Mouse (Mus musculus) ES-E14 (cell line): ENCODE data around the gene Armcx4.

ENCODE experiments used
- CHD2 ChIP-seq: IDR thresholded peaks from 2 replicates; pipeline ENCODE4 v1.6.1; 2014; ENCODE audit warnings: mild to moderate bottlenecking, low read depth, low read length, inconsistent platforms
- HCFC1 ChIP-seq: IDR thresholded peaks from 2 replicates; pipeline ENCODE4 v1.6.1; 2012; ENCODE audit warnings: low read length, inconsistent platforms, borderline replicate concordance; ENCODE audit not compliant: insufficient read depth
- MAFK ChIP-seq: IDR thresholded peaks from 2 replicates; pipeline ENCODE4 v1.6.1; 2014; ENCODE audit warnings: mild to moderate bottlenecking, low read depth, low read length, inconsistent platforms; ENCODE audit not compliant: insufficient read depth
- ZC3H11A ChIP-seq: IDR thresholded peaks from 2 replicates; pipeline ENCODE4 v1.6.1; 2012; ENCODE audit warnings: low read depth, mild to moderate bottlenecking, inconsistent platforms, low read length, borderline replicate concordance
- ZNF384 ChIP-seq: IDR thresholded peaks from 2 replicates; pipeline ENCODE4 v1.6.1; 2012; ENCODE audit warnings: low read depth, low read length, inconsistent platforms

DNA sequence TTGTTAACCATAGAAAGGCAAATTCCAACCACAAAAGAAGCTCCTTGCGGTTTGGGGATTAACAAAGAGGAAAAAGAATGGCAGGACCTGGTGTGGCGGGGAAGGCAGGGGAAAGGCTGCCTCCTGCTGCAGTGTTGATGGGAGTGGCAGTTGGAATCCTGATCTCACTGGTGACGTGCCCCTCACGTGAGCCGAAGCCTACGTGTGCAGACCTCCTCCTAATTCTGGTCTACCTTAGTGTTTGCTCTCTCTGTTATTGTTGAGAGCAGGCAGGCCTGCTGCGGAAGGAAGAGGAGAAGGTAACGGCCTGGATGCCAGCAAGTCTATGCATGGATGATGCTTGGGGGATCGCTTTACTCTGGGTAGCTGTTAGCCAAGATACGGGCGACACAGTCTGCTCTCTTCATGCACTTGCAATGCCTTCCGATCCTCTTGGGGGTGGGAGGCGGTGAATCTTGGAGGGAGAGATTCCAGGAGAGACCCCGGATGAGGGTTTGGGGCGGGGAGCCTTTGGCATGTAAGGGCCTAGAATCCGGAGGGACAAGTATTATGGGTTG, 31.5 kb downstream of the Armcx4 start, which contains the start of gene Armcx1:
- TF ChIP-seq MAFK (no peak), ZC3H11A (no peak), CHD2 (no peak), HCFC1 (no peak), ZNF384 (no peak)
